Mouse (Mus musculus) bone marrow, adult 2 months (tissue): ENCODE data around the gene Frmd7.

ENCODE experiments used
- CTCF ChIP-seq: fragments of 200-500 bp; IDR thresholded peaks from 2 replicates; pipeline ENCODE4 v1.5.1; 2011; ENCODE audit warnings: low read length, control low read depth; ENCODE audit not compliant: control insufficient read depth, insufficient read depth
- POLR2A ChIP-seq: fragments of 200-500 bp; IDR thresholded peaks from 2 replicates; pipeline ENCODE4 v1.6.1; 2011; ENCODE audit warnings: low read depth, mild to moderate bottlenecking, control low read depth, low read length, borderline replicate concordance; ENCODE audit not compliant: control insufficient read depth

DNA sequence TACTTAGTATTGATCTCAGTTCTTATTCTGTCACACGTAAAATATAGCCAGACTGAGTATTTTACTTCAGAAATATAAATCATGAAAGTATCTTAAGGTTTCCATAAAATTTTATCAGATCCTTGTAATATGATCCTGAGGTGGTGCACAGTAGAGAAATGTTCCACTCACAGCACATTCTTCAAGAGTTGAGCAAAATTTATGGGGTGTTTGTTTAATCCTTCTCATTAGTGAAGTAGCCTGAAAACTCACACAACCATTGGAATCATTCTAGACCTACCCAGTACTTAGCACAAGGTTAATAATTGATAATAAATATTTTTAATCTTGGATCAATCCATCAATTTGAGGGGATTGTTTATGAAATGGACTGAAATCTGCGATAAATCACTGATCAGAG, 78.7 kb downstream of the Frmd7 start:
- TF ChIP-seq CTCF: no peak
- TF ChIP-seq POLR2A: no peak
